Mouse (Mus musculus): ENCODE measurements around the gene Ivns1abp.
"Not testable (repeated sequence)": the region's sequence is repeated elsewhere in the genome, so short reads cannot be mapped to it uniquely, and the experiment has no call there.

Ivns1abp gene

DNA sequence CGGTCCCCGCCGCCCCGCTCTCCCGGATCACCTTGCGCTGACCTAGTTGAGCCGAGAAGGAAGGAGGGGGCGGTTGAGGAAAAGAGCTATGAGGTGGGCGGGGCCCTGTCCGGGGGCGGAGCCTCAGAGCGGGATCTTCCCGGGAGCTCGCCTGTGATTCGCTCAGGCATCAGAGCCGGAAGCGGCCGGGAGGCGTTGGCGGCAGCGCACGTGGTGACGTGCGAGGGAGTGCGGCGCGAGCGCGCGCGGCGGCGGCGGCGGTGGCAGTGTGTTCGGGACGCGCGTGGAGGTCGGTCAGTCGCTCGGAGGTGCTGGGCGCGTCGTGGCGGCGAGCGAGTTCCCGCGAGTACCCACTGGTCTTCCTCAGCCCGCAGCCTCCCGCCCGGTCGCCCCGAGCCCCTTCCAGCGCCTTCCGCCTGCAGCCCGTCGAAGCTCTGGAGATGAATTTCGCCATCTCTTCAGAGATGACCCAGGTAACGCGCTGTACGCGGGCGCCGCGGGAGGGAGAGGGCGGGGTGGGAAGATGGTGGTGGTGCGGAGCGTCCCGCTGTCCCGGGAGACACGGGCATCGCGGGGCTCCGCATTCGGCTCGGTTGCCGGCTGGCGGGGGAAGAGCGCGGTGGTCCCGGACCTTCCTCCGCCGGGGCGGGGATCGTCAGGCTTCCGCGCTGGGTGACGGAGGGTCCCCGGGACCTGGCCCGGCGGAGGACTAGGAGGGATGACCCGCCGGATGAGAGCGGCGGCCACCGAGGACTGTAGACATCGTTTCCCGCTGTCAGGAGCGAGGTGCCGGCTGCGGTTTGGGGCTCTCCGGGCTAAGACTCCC lies at the start of gene Ivns1abp:
Gene Ivns1abp (plus strand): TSS at position 195 of the 826 bp plus-strand sequence.
- peak; percentile 94 to 98 for DNase-seq (ENCODE audit: low spot score in 2 of 2)

GRCm38 (mm10) chr1:151295486-151295885 lies 48.8 kb upstream of the Ivns1abp start:
- no peak for DNase-seq (ENCODE audit: low spot score in 2 of 2)

DNA sequence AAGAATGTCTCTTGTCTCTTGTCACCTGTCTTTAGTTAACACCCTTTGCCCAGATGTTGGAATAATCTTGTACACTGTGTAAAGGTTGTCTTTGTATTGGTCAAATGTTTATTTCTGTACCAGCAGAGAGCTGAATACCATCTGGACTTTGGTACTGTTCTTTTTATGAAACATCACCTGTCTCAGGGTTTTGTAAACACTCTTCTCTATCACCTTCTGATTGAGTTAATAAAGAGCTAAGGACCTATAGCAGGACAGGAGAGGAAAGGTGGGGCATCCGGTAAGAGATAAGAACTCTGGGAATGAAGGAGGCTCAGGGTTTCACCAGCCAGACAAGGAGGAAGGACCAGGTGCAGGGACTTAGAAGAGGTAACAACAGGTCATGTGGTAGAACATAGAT lies 47.7 kb upstream of the Ivns1abp start:
- no peak for DNase-seq (ENCODE audit: low spot score in 2 of 2)

- DNase-seq (ENCODE audit: low spot score in 2 of 2), result no peak
These were observed 47.3 kb upstream of the Ivns1abp start for GRCm38 (mm10) chr1:151297025-151297424.

- DNase-seq (ENCODE audit: low spot score in 2 of 2), result no peak
These were observed 46.7 kb upstream of the Ivns1abp start for GRCm38 (mm10) chr1:151297596-151297995.

DNA sequence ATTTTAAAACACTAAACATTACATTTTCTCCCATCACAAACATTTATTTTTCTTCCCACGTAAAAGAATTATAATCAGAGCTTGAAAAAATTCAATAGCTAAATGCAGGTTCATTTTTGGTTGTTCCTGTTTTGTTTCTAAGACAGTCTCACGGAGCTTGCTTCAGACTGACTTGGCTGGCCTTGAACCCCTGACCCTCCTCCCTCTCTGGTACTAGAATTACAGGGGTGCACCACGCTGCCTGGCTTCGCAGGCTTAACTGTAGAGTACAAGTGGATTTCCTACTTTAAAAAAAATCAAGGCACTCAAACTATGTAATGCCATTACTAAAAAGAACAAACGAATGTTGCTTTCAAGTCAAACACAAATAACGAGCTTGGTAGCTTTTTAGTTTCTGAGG lies 42.8 kb upstream of the Ivns1abp start:
- DNase-seq (ENCODE audit: low spot score in 2 of 2), result no peak

GRCm38 (mm10) chr1:151301904-151302303 lies 42.4 kb upstream of the Ivns1abp start:
- DNase-seq (ENCODE audit: low spot score in 2 of 2), result no peak

DNA sequence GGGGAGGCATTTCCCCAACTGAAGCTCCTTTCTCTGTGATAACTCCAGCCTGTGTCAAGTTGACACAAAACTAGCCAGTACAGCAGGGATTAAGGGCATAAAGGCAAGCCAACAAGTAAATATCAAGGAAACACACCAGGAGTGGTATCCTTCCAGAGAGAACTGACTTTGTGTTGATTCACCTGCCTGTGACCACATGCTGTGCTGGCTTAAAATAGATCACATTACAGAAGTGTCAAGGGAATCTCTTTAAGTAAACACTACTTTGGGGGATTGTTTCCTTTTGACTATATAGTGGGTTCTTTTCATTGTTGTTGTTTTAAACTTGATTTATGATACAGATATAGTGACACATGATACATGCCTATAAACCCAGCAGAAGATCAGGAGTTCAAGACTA lies 41.0 kb upstream of the Ivns1abp start:
- DNase-seq (ENCODE audit: low spot score in 2 of 2), result no peak

GRCm38 (mm10) chr1:151305001-151305400 lies 39.3 kb upstream of the Ivns1abp start:
- DNase-seq (ENCODE audit: low spot score in 2 of 2), result not testable (repeated sequence)

DNA sequence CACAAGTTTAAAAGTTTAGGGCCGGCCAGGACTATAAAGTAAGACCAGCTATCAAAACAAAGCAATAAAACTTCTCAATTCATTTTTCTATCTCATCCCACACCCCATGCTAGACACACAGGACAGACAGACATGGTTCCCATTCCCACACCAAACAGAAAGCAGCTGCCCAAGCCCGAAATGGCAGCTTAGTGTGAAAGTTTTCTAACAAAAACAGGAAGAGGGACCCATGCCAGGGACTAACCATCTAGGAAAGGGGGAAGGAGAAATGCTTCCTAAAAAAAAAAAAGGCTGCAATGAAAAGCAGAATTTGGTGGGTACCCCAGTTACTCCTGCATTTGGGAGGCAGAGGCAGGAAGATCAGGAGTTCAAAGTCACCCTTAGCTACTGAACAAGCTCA lies 37.2 kb upstream of the Ivns1abp start:
- no peak for DNase-seq (ENCODE audit: low spot score in 2 of 2)

DNA sequence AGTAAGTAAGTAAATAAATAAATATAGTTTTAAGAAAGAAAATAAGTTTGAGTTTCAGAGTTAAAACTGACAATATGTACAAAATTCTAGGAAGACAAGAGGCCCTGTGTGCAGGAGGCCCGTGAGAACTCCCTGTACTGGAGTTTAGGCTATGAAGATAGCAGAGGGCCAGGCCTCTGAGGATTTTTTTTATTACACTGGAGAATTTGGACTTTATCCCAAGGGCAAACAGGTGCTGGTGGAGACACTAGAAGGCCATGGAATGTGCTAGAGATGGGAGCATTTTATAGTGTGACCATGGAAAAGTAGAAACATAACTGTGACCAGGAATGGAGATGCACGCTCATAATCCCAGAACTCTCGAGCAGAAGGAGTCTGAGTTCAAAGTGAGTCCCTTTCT lies 36.5 kb upstream of the Ivns1abp start:
- no peak for DNase-seq (ENCODE audit: low spot score in 2 of 2)

DNA sequence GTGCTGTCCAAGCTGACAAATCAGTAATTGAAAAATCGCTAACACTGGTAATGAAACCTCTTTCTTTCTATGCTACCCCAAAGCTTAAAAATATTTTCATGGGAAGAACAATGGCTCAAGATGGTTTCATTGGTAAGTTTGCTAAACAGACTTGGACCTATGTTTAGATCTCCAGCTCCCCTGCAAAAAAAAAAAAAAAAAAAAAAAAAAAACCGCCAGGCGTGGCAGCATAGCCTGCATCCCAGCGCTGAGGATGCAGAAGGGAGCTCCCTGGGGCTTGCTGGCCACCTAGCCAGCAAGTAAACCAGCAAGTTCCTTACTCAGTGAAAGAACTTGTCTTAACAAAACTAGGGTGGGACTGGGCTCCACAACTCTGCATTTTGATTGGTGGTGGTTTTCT lies 35.8 kb upstream of the Ivns1abp start:
- no peak for DNase-seq (ENCODE audit: low spot score in 2 of 2)

DNA sequence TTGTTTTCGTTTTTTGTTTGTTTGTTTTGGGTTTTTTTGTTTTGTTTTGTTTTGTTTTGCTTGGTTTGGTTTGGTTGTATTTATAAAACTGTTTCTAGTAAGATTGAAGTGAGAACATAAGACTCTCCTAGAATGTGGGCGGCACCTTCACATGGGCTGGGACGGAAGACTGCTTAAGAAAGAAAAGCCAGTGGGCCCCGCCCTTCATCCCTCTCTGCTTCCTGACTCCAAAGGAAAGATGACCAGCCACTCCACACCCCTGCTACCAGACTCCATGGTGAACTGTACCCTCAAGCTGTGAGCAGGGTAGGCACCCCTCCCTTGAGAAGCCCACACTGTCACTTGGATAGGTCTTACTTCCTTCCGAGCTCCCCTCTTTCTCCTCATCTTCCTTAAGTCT lies 33.8 kb upstream of the Ivns1abp start:
- no peak for DNase-seq (ENCODE audit: low spot score in 2 of 2)

DNA sequence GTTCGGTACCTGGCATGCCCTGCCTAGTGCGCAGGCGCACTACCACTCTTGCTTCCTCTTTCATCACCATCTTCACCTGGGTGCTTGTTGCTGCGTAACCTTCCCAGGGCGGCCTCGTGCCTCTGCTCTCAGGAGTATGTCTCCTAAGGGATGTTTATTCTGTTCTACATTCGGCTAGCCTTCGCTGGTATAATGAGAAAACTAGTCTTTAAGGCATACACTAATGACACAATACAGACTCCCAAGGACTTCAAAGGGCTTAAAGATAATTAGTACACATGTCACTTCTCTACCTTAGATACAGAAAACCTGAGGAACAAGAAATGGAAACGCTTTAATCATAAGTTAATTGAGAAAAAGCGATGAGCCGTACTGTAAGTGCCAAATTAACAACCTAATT lies 32.9 kb upstream of the Ivns1abp start:
- no peak for DNase-seq (ENCODE audit: low spot score in 2 of 2)

DNA sequence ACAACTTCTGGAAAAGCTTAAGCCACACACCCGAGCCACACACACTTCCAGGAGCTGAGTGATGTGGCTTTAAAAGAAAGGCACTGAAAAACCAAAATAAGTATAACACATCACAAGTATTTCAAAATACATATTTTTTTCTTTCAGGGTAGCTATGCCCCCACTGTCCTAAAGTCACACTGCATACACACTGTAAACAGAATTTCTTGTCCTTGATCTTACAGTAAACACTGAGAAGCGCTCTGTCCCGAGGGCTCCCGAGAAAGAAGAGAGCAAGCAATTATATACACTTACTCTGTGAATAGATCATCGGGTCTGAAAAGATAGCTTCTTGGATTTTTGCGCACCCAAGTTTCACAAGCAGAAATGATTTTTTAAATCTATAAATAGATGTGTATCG lies 25.0 kb upstream of the Ivns1abp start:
- DNase-seq (ENCODE audit: low spot score in 2 of 2), result no peak

- no peak for DNase-seq (ENCODE audit: low spot score in 2 of 2)
These were observed 23.9 kb upstream of the Ivns1abp start for GRCm38 (mm10) chr1:151320408-151320807.

- no peak for DNase-seq (ENCODE audit: low spot score in 2 of 2)
These were observed 18.9 kb upstream of the Ivns1abp start for GRCm38 (mm10) chr1:151325328-151325727.

DNA sequence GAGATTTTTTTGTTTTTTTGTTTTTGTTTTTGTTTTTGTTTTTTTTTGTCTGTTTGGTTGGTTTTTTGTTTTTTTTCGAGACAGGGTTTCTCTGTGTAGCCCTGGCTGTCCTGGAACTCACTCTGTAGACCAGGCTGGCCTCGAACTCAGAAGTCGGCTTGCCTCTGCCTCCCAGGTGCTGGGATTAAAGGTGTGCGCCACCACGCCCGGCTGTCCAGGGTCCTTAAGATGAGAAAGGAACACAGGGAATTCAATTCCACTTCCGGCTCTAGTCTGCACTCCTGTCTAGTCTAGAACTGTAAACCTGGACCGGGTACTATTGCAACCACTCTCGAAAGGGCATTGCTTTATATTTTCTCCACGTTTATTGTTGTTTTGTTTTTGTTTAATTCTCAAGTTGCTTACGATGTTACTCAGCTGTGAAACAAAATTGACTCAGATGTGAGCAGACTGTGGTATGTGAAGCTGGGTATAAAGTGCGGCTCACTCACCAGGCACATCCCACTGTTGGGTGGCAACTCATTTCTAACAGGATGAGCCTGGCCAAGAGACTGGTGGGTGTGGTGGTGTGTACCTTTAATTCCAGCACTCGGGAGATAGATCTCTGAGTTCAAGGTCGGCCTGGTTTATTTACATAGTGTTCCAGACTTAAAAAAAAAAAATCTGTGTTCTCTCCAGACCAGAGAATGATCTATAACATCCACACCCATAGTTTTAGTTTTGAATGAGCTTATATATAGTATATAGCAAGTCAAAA lies 15.8 kb upstream of the Ivns1abp start:
- DNase-seq (ENCODE audit: low spot score in 2 of 2), result no peak

- DNase-seq (ENCODE audit: low spot score in 2 of 2), result no peak
These were observed 14.7 kb upstream of the Ivns1abp start for GRCm38 (mm10) chr1:151329601-151330000.

- DNase-seq (ENCODE audit: low spot score in 2 of 2), result no peak
These were observed 11.5 kb upstream of the Ivns1abp start for GRCm38 (mm10) chr1:151332819-151333218.

DNA sequence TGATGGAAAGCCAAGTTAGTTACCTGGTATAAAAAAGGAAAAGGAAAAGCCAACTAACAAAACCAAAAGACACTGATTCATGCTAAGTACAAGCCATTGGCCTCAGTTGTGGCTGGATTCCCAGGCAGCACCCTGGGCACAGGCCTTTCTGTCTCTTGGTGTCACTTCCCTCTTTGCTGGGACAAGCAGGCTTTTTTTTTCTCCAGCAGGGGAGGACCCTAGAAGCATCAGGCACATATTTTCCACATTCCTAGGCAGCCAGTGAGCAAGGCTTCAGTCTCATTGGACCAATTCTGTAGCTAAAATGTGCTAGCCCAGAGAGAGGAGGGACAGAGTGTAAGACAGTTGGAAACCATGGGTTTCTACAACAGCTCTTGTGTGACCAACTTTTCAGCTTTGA lies 6.0 kb upstream of the Ivns1abp start:
- DNase-seq (ENCODE audit: low spot score in 2 of 2), result no peak

GRCm38 (mm10) chr1:151338941-151339340 lies 5.3 kb upstream of the Ivns1abp start:
- DNase-seq (ENCODE audit: low spot score in 2 of 2), result no peak
